Mouse (Mus musculus) small intestine, adult 2 months (tissue): ENCODE results near the gene AI661453.

Experiments
- CTCF ChIP-seq: fragments of 200-500 bp; IDR thresholded peaks from 2 replicates; pipeline ENCODE4 v1.5.1; 2012; ENCODE audit warnings: low read depth, mild to moderate bottlenecking, control low read depth, inconsistent platforms, low read length, moderate library complexity, mixed read lengths; ENCODE audit not compliant: insufficient replicate concordance, insufficient read length; ENCODE audit errors: extremely low read depth
- POLR2A ChIP-seq: fragments of 200-500 bp; IDR thresholded peaks from 2 replicates; pipeline ENCODE4 v1.6.1; 2012; ENCODE audit warnings: low read depth, mild to moderate bottlenecking, control low read depth, inconsistent platforms, low read length, moderate library complexity

DNA sequence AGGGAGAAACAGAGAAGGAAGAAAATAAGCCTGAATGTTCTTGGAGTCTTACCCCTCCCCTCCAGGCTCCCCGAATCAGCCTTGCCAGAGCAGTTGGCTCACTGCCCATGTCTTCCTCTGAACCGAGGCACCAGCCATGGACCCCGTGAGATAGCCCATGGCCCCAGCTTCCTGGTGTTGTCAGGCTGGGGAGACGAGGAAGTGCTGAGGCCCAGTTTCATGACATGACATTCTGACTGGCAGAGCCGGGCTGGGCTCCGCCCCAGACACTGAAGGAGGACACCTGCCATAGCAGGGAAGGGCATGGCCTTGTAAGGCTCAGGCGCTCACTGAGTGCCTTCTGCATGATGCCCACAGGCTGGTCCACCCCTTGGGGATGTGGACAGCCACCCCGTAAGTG, 18.3 kb downstream of the AI661453 start:
- TF ChIP-seq POLR2A (no peak), CTCF (no peak)
